Mouse (Mus musculus) MEL (cell line): ENCODE measurements around the gene Pawr. TPM values are rescaled to one million over a fixed set of nuclear protein-coding genes. Genes with fewer than 3 reads are reported as not detected.

ENCODE experiments used
- DNase-seq: peaks from one replicate; pipeline ENCODE4 v3.0.0; 2011; ENCODE audit warnings: low read depth, low spot score
- H3K27ac ChIP-seq: 2 replicates; pipeline ENCODE4 v1.5.1; 2012; ENCODE audit warnings: low read depth, mild to moderate bottlenecking, control low read depth, low read length, moderate library complexity; ENCODE audit not compliant: control insufficient read depth
- H3K27me3 ChIP-seq, 2 experiments: fragments of 150-350 bp in 1 of 2; sonication (generic) in 1 of 2; 2 replicates each; pipeline ENCODE4 v1.6.1; 2012; ENCODE audit warnings: low read length in 2 of 2, mild to moderate bottlenecking in 2 of 2, improper control_type of control experiment in 1 of 2, moderate library complexity in 1 of 2; ENCODE audit not compliant: insufficient read depth in 2 of 2, control insufficient read depth in 1 of 2
- H3K36me3 ChIP-seq, 2 experiments: 2 replicates each; pipeline ENCODE4 v1.6.1; 2012 to 2014; ENCODE audit warnings: low read length in 2 of 2, improper control_type of control experiment in 1 of 2, inconsistent platforms in 1 of 2, mild to moderate bottlenecking in 1 of 2; ENCODE audit not compliant: insufficient read depth in 2 of 2, control insufficient read depth in 1 of 2
- H3K4me1 ChIP-seq, 2 experiments: fragments of 150-350 bp in 1 of 2; sonication (generic) in 1 of 2; 2 replicates each; pipeline ENCODE4 v1.6.1; 2012; ENCODE audit warnings: low read length in 2 of 2, improper control_type of control experiment in 1 of 2, mild to moderate bottlenecking in 1 of 2; ENCODE audit not compliant: insufficient read depth in 2 of 2, control insufficient read depth in 1 of 2
- H3K4me3 ChIP-seq, 2 experiments: fragments of 150-350 bp in 1 of 2; sonication (generic) in 1 of 2; 2 replicates each; pipeline ENCODE4 v1.5.1; 2012; ENCODE audit warnings: low read depth in 2 of 2, low read length in 2 of 2, mild to moderate bottlenecking in 2 of 2, moderate library complexity in 2 of 2, control low read depth in 1 of 2, improper control_type of control experiment in 1 of 2; ENCODE audit not compliant: control insufficient read depth in 1 of 2, insufficient read depth in 1 of 2
- H3K79me2 ChIP-seq: 2 replicates; pipeline ENCODE4 v1.6.1; 2012; ENCODE audit warnings: mild to moderate bottlenecking, low read length, moderate library complexity; ENCODE audit not compliant: control insufficient read depth, poor library complexity, insufficient read depth
- H3K9ac ChIP-seq: 2 replicates; pipeline ENCODE4 v1.6.1; 2012; ENCODE audit warnings: low read depth, mild to moderate bottlenecking, control low read depth, low read length, moderate library complexity; ENCODE audit not compliant: control insufficient read depth, poor library complexity, severe bottlenecking
- H3K9me3 ChIP-seq: fragments of 150-350 bp; sonication (generic); replicated peaks from 2 replicates; pipeline ENCODE4 v1.6.1; 2012; ENCODE audit warnings: mild to moderate bottlenecking, low read length, improper control_type of control experiment, moderate library complexity; ENCODE audit not compliant: insufficient read depth
- CHD2 ChIP-seq: IDR thresholded peaks from 2 replicates; pipeline ENCODE4 v1.6.1; 2011; ENCODE audit warnings: low read length, improper control_type of control experiment
- CTCF ChIP-seq, 3 experiments: IDR thresholded peaks in 2 of 3; conservative IDR thresholded peaks in 1 of 3; 2 replicates each; pipeline ENCODE4 v1.5.1; 2011 to 2012; ENCODE audit warnings: low read length in 3 of 3, low read depth in 2 of 3, mild to moderate bottlenecking in 2 of 3, improper control_type of control experiment in 1 of 3, inconsistent platforms in 1 of 3, mixed read lengths in 1 of 3, moderate library complexity in 1 of 3; ENCODE audit not compliant: control insufficient read depth in 1 of 3, insufficient read depth in 1 of 3, poor library complexity in 1 of 3, severe bottlenecking in 1 of 3
- E2F4 ChIP-seq: IDR thresholded peaks from 2 replicates; pipeline ENCODE4 v1.6.1; 2011; ENCODE audit warnings: low read depth, low read length, improper control_type of control experiment, borderline replicate concordance
- ETS1 ChIP-seq: IDR thresholded peaks from 2 replicates; pipeline ENCODE4 v1.6.1; 2012; ENCODE audit warnings: low read depth, mild to moderate bottlenecking, inconsistent platforms, low read length, improper control_type of control experiment, moderate library complexity
- GABPA ChIP-seq: IDR thresholded peaks from 2 replicates; pipeline ENCODE4 v1.6.1; 2012; ENCODE audit warnings: low read depth, mild to moderate bottlenecking, inconsistent platforms, low read length, improper control_type of control experiment, moderate library complexity
- HCFC1 ChIP-seq: IDR thresholded peaks from 2 replicates; pipeline ENCODE4 v1.6.1; 2012; ENCODE audit warnings: low read depth, mild to moderate bottlenecking, inconsistent platforms, low read length, improper control_type of control experiment, moderate library complexity
- JUND ChIP-seq: IDR thresholded peaks from 2 replicates; pipeline ENCODE4 v1.6.1; 2011; ENCODE audit warnings: low read depth, mild to moderate bottlenecking, improper control_type of control experiment, low read length
- MAFK ChIP-seq: IDR thresholded peaks from 2 replicates; pipeline ENCODE4 v1.6.1; 2011; ENCODE audit warnings: low read depth, mild to moderate bottlenecking, low read length, improper control_type of control experiment, borderline replicate concordance
- MAX ChIP-seq: IDR thresholded peaks from 2 replicates; pipeline ENCODE4 v1.6.1; 2011; ENCODE audit warnings: low read length, improper control_type of control experiment
- MAZ ChIP-seq: IDR thresholded peaks from 2 replicates; pipeline ENCODE4 v1.6.1; 2012; ENCODE audit warnings: low read depth, mild to moderate bottlenecking, inconsistent platforms, low read length, improper control_type of control experiment
- MEF2A ChIP-seq: IDR thresholded peaks from 2 replicates; pipeline ENCODE4 v1.6.1; 2014; ENCODE audit warnings: low read depth, mild to moderate bottlenecking, inconsistent platforms, low read length, improper control_type of control experiment; ENCODE audit not compliant: poor library complexity, insufficient replicate concordance, severe bottlenecking; ENCODE audit errors: extremely low read depth
- MYB ChIP-seq: IDR thresholded peaks from 2 replicates; pipeline ENCODE4 v1.6.1; 2011; ENCODE audit warnings: mild to moderate bottlenecking, low read depth, low read length, improper control_type of control experiment
- MYC ChIP-seq: IDR thresholded peaks from 2 replicates; pipeline ENCODE4 v1.6.1; 2011; ENCODE audit warnings: low read depth, mild to moderate bottlenecking, low read length, improper control_type of control experiment, moderate library complexity
- NRF1 ChIP-seq: IDR thresholded peaks from 2 replicates; pipeline ENCODE4 v1.6.1; 2014; ENCODE audit warnings: low read depth, mild to moderate bottlenecking, inconsistent platforms, low read length, improper control_type of control experiment, moderate library complexity; ENCODE audit not compliant: poor library complexity, insufficient read depth, severe bottlenecking
- POLR2A ChIP-seq, 2 experiments: IDR thresholded peaks; 2 replicates each; pipeline ENCODE4 v1.6.1; 2011 to 2012; ENCODE audit warnings: low read length in 2 of 2, mild to moderate bottlenecking in 2 of 2, control low read depth in 1 of 2, improper control_type of control experiment in 1 of 2, low read depth in 1 of 2, moderate library complexity in 1 of 2; ENCODE audit not compliant: control insufficient read depth in 1 of 2, insufficient read depth in 1 of 2, poor library complexity in 1 of 2
- POLR2AphosphoS2 ChIP-seq: IDR thresholded peaks from 2 replicates; pipeline ENCODE4 v1.6.1; 2011; ENCODE audit warnings: low read length, improper control_type of control experiment
- POLR2AphosphoS5 ChIP-seq: IDR thresholded peaks from 2 replicates; pipeline ENCODE4 v1.6.1; 2012; ENCODE audit warnings: low read depth, borderline replicate concordance, mild to moderate bottlenecking, inconsistent platforms, low read length, moderate library complexity, mixed read lengths
- RCOR1 ChIP-seq: IDR thresholded peaks from 2 replicates; pipeline ENCODE4 v1.6.1; 2012; ENCODE audit warnings: low read depth, mild to moderate bottlenecking, inconsistent platforms, low read length, improper control_type of control experiment
- SIN3A ChIP-seq: IDR thresholded peaks from 2 replicates; pipeline ENCODE4 v1.6.1; 2012; ENCODE audit warnings: low read length, improper control_type of control experiment, inconsistent platforms
- SMC3 ChIP-seq: IDR thresholded peaks from 2 replicates; pipeline ENCODE4 v1.6.1; 2011; ENCODE audit warnings: low read depth, low read length, improper control_type of control experiment
- UBTF ChIP-seq: IDR thresholded peaks from 2 replicates; pipeline ENCODE4 v1.6.1; 2012; ENCODE audit warnings: low read depth, mild to moderate bottlenecking, inconsistent platforms, low read length, improper control_type of control experiment, moderate library complexity, borderline replicate concordance; ENCODE audit not compliant: insufficient read depth
- ZC3H11A ChIP-seq: IDR thresholded peaks from 2 replicates; pipeline ENCODE4 v1.6.1; 2012; ENCODE audit warnings: low read depth, mild to moderate bottlenecking, inconsistent platforms, low read length, improper control_type of control experiment
- ZMIZ1 ChIP-seq: IDR thresholded peaks from 2 replicates; pipeline ENCODE4 v1.6.1; 2012; ENCODE audit warnings: low read depth, mild to moderate bottlenecking, inconsistent platforms, low read length, improper control_type of control experiment, moderate library complexity
- ZNF384 ChIP-seq: IDR thresholded peaks from 2 replicates; pipeline ENCODE4 v1.6.1; 2012; ENCODE audit warnings: low read depth, mild to moderate bottlenecking, inconsistent platforms, low read length, improper control_type of control experiment
- polyA plus RNA-seq, 2 experiments: library from polyadenylated mRNA; stranded (reverse) in 1 of 2; unstranded in 1 of 2; fragments of >175 nt in 1 of 2; fragments of >200 nt in 1 of 2; gene quantifications; 2 replicates each; pipeline versions ENCODE4 v1.2.1 to v1.2.4; 2012; ENCODE audit warnings: low replicate concordance in 2 of 2, low read depth in 1 of 2; ENCODE audit not compliant: insufficient read length in 2 of 2, insufficient read depth in 1 of 2, missing spikeins in 1 of 2
- total RNA-seq: library from RNA; depleted of rRNA; stranded (reverse); fragments of 300-350 nt; gene quantifications from 2 replicates; pipeline ENCODE4 v1.2.3, GENCODE M21; 2012

Gene Pawr
- total and polyA plus RNA-seq, 3 experiments, result 20.7 to 29.6 TPM; not detected in 1

GRCm38 (mm10) chr10:108290046-108290445 is 41.9 kb upstream of the Pawr start:
- no peaks in the 10 kb centered on the region for H3K9me3 ChIP-seq
- H3K4me3 ChIP-seq, result no peak overlapping the region
- H3K9ac ChIP-seq, result no peak overlapping the region
- no peaks in the 10 kb centered on the region for H3K79me2 ChIP-seq
- no peaks in the 10 kb centered on the region for H3K4me1 ChIP-seq
- H3K27me3 ChIP-seq, result no peaks in the 10 kb centered on the region
- no peak for DNase-seq
- H3K36me3 ChIP-seq, result no peaks in the 10 kb centered on the region
- H3K27ac ChIP-seq, result no peak overlapping the region
- no peak for TF ChIP-seq MYC
- TF ChIP-seq SIN3A, result no peak
- TF ChIP-seq CHD2, result no peak
- no peak for TF ChIP-seq ZMIZ1
- no peak for TF ChIP-seq POLR2AphosphoS5
- TF ChIP-seq E2F4, result no peak
- TF ChIP-seq ETS1, result no peak
- no peak for TF ChIP-seq NRF1
- no peak for TF ChIP-seq CTCF (IDR thresholded peaks at IDR 0.05 in 2 of 3, conservative IDR thresholded peaks at IDR 0.05 in 1 of 3; ENCODE audit: control insufficient read depth in 1 of 3, insufficient read depth in 1 of 3, low read depth in 2 of 3, low read length in 3 of 3, poor library complexity in 1 of 3, severe bottlenecking in 1 of 3)
- TF ChIP-seq SMC3, result no peak
- no peak for TF ChIP-seq HCFC1
- no peak for TF ChIP-seq MAX
- TF ChIP-seq ZC3H11A, result no peak
- no peak for TF ChIP-seq POLR2AphosphoS2
- TF ChIP-seq ZNF384, result no peak

DNA sequence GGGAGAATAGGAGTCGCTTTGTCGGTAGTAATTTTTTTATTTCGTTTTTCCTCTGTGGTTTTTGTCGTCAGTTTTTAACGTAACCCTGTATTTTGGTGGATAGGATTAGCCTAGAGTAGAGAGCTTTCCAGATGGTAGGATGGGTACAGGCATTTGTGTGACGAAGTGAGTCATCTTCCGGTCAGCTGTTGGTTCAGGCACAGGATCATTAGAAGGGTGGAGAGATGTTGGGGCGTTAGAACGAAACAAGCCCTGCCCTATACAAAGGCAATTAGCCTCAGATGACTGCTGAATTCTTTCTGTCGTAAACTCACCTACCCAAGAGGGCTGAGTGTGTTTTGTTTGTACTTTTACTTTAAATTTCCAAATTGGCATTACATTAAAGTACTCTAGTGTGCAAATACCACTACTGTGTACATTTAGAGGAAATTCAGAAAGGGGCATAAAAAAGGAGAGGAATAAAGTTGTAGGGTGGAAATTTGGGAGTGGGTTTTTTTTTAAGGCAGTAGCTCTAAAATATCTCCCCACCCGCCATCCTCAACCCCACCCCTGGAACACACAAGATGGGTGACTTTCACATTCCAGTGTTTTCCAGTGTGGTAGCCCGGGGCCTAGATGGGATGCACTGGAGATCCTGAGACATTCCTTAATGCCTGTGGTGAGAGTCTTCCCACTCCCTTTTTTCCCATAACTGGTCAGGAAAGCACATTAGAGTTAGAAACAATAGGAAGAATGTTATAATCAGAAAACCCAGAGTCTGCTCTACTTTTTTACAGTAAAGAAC is 40.0 kb upstream of the Pawr start:
- H3K4me3 ChIP-seq, result no peak overlapping the region
- H3K9ac ChIP-seq, result no peak overlapping the region

More for the DNA sequence above, 40.0 kb upstream of the Pawr start:
- no peaks in the 10 kb centered on the region for H3K4me1 ChIP-seq
- TF ChIP-seq POLR2A (IDR thresholded peaks at IDR 0.05; ENCODE audit: control insufficient read depth in 1 of 2, insufficient read depth in 1 of 2, low read depth in 1 of 2, low read length in 2 of 2, poor library complexity in 1 of 2) (no peak), MYB (no peak), GABPA (no peak), MAZ (no peak), SIN3A (no peak), SMC3 (no peak), RCOR1 (no peak), POLR2AphosphoS5 (no peak), ZMIZ1 (no peak), UBTF (no peak), MEF2A (no peak), MAFK (no peak), JUND (no peak), POLR2AphosphoS2 (no peak)
- TF ChIP-seq, all 39 proteins: peak for 0
- Histone ChIP-seq H3K27me3 (no peaks in the 10 kb centered on the region), H3K36me3 (no peaks in the 10 kb centered on the region), H3K27ac (no peak overlapping the region), H3K9me3 (no peaks in the 10 kb centered on the region), H3K79me2 (no peaks in the 10 kb centered on the region)
- no peak for DNase-seq
